Mouse (Mus musculus) left cerebral cortex, adult 9 months (tissue): ENCODE data around the gene Rbx1.

Source experiments
- DNase-seq, 2 experiments: peaks; one replicate each; pipeline ENCODE4 v3.0.0; 2022; ENCODE audit warnings: low spot score in 2 of 2

Rbx1 gene

DNA sequence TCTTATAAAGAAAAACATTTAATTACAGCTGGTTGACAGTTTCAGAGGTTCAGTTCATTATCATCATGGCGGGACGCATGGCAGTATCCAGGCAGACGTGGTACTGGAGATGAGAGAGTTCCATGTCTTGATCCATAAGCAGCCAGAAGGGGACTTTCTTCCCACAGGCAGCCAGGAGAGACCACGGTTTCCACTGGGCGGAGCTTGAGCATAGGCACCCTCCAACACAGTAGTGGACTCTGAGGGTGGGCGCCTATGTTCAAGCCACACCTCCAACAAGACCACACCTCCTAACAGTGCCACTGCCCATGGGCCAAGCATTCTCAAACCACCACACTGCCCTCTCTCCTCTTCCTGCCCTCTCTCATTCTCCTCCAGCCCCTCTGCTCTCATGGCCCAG is 17.6 kb downstream of the Rbx1 start:
- no peak for DNase-seq

DNA sequence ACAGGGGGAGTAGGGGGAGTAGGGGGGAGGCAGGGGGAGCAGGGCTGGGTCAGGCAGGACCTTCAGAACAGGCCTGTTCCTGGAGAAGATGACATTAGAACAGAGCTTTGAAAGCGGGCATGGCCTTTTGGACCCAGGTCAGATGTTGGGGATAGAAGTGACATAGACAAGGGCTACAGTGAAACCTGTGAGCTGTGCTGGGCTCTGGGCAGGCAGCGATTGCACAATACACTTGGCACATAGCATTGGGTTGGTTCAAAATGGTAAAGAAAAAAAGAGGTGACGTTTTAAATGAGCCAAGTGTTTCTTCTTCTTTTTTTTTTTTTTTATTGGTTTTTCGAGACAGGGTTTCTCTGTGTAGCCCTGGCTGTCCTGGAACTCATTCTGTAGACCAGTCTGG is 19.4 kb downstream of the Rbx1 start:
- DNase-seq: no peak

GRCm38 (mm10) chr15:81503466-81503865 is 37.4 kb downstream of the Rbx1 start:
- no peak for DNase-seq

DNA sequence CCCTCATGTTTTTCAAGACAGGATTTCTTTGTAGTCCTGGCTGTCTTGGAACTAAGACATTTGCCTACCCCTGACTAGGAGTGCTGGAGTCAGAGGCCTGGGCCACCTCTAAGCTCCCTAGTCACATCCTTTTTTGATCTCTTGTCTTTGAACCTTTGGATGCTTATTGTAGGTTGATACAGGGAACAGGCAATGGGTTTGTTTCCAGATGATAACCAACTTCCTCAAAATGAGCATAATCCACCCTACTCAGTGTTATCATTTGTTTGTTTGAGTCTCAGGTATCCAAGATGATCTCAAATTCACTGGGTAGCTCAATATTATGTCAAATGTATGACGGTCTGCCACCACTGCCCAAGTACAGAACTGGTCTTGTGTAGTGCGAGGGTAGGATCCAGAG is 37.9 kb downstream of the Rbx1 start:
- DNase-seq: no peak

- no peak for DNase-seq
Observed at GRCm38 (mm10) chr15:81507201-81507600, 41.1 kb downstream of the Rbx1 start.

GRCm38 (mm10) chr15:81510621-81511020 is 44.5 kb downstream of the Rbx1 start:
- no peak for DNase-seq

DNA sequence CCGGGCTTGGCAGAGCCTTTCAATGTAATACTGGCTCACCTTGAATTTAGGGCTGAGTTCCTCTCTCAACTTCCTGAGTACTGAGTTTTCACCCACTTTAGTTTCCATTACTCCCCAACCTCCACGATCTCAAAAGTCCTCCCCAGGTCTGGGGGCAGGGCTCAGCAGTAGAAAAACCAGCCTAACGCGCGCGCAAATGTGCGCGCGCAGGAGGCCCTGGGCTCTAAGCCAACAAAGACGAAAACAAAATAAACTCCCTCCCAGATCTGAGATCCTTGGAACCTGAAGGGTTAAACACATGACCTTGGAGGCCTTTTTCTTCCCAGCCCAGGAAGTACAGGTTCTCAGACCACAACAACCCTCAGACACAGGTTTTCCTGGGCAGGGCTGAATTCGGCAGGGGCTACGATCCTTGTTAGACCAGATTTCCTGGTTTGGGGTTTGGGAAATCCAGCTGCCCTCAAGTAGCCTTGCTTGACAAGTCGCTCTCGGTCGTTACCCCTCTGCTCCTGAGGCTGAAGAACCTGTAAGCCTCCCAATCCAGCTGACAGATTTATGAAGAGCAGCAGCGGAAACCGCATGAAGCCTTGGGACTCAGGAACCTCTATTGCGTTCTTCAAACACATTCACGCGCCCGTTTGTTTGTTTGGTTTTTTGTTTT is 45.6 kb downstream of the Rbx1 start:
- no peak for DNase-seq

DNA sequence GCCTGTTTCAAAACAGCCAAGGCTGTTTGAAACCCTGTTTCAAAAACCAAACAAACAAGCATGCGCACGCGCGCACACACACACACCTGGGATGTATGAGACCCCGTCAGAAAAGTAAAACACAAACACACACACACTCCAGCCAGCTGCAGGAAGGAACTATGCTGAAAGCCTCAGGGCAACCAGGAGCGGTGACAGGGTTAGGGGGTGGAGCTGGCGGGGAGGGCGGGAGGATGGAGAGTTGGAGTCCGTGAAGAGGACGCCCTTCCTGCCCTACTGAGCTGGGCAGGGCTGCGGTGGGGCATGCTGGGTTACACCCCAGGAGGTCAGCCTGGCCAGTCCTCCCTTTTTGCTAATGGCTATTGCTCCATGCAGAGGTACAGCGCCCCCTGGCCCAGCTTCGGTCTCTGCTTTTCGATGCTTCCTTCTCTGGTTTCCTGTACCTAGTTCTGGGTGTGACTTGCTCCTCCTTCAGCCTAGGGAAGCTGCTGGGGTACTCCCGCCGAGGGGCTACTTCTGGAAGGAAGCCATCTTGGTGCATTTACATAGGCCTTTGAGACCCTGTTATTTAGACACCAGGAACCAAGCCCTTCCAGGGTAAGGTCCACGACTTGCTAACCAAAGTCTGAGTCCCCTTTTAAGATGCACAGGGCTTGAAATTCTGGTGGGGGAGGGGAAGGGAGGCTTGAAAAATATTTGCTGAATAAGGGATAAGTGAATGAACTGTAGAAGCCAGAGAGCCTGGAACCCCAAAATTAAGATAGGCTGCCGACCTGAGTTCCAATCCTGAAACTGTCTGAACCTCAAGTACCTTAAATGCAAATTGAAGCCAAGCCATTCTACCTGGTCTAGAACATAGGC is 48.2 kb downstream of the Rbx1 start:
- peak in 1 of 2 experiments; percentile 73 for DNase-seq

GRCm38 (mm10) chr15:81515221-81515620 is 49.1 kb downstream of the Rbx1 start:
- DNase-seq: no peak

DNA sequence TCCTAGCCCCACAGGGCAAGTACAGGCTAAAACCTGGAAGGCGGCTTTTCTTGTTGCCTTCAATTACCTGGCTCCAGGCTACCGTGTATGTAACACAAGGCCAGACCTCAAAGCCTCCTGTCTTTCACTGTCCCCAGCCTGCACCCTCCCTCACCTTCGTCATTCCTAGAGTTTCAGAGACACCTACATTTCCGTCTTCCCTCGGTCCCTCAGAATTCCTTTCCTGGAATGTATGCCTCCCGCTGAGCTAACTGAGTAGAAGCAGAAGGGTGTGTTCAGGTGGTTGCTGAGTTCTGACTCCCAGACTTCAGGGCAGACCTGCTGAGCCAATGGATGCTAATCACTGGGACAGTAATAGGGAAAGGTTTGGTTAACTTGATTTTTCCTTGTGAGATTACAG is 51.9 kb downstream of the Rbx1 start:
- DNase-seq: no peak

GRCm38 (mm10) chr15:81518761-81519160 is 52.7 kb downstream of the Rbx1 start:
- DNase-seq: no peak

GRCm38 (mm10) chr15:81522036-81522751 is 56.1 kb downstream of the Rbx1 start:
- DNase-seq: peak in 1 of 2 experiments; percentile 30

DNA sequence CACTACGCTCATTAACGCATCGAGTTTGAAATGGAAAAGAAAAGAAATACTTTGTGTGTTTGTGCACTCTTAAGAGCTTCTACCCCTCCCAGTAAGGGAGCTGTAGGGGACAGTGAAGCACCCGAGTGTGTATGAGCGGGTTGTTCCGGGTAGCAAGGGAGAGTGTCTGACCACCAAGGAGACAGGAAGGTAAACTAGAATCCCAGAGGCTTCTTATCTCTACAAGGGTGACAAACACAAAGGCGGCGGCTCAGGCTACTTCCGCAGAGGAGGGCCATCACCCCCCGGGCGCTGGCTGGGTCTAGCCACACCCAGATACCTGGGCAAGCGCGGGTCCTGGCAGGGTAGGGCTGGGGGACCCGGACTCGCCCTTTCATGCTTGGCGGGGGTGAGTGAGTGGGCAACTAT is 56.7 kb downstream of the Rbx1 start:
- no peak for DNase-seq

- DNase-seq: peak; percentile 65 to 89
Observed at GRCm38 (mm10) chr15:81523169-81523871, 57.2 kb downstream of the Rbx1 start.

DNA sequence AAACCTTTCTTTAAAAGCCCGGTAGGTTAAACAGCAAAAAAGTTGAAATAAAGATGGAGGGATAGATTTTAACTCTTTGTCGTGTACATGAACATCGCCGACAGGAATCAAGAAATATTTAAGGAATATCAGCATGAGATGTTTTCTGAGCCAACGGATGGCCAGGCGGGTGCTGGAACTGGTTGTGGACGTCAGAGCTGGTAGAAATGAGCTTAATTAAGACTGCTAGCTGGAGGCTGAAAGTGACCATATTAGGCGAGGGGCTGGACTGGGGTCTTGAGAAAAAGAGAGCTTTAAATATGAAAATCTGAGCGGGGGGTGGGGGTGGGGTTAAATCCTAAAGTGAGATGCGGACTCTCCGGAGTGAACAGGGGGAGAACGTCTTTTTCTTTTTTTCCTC is 57.8 kb downstream of the Rbx1 start:
- no peak for DNase-seq
